Mouse (Mus musculus) B cell, adult 2 months (primary cell): ENCODE data around the gene Fer1l4.

Source experiments
- DNase-seq, 2 experiments: peaks; one replicate each; pipeline ENCODE4 v3.0.0; 2022

Fer1l4 gene

GRCm38 (mm10) chr2:156007888-156008532, 44.7 kb downstream of the Fer1l4 start, which contains the start of the genes 6430550D23Rik and Ergic3:
6430550D23Rik (minus strand) TSS chr2:156007977.
Ergic3 (plus strand) TSS chr2:156008045.
- DNase-seq = peak; percentile 99 to 100

- peak; percentile 45 to 52 for DNase-seq
Observed at GRCm38 (mm10) chr2:156005393-156005792, 47.4 kb downstream of the Fer1l4 start.

- DNase-seq = no peak
Observed at GRCm38 (mm10) chr2:155991863-155992321, 60.9 kb downstream of the Fer1l4 start.

- no peak for DNase-seq
Observed at GRCm38 (mm10) chr2:155991151-155991550, 61.6 kb downstream of the Fer1l4 start.

GRCm38 (mm10) chr2:155989085-155989484, 63.7 kb downstream of the Fer1l4 start:
- no peak for DNase-seq

- no peak for DNase-seq
Observed at GRCm38 (mm10) chr2:155987131-155987530, 65.6 kb downstream of the Fer1l4 start.

- no peak for DNase-seq
Observed at GRCm38 (mm10) chr2:155985776-155986175, 67.0 kb downstream of the Fer1l4 start.

GRCm38 (mm10) chr2:155979328-155979991, 73.3 kb downstream of the Fer1l4 start:
- DNase-seq = peak; percentile 79 to 83

- peak; percentile 30 to 37 for DNase-seq
Observed at GRCm38 (mm10) chr2:155974087-155974731, 78.5 kb downstream of the Fer1l4 start.

- no peak for DNase-seq
Observed at GRCm38 (mm10) chr2:155973348-155973747, 79.4 kb downstream of the Fer1l4 start.
